Mouse (Mus musculus): ENCODE data around the gene Kcnk3. TPM values are rescaled to one million over a fixed set of nuclear protein-coding genes. Genes with fewer than 3 reads are reported as not detected.

Gene Kcnk3
- polyA plus RNA-seq (2012; rRNA removed) = 15.8 and 16.8 TPM in 2 replicates

GRCm38 (mm10) chr5:30587681-30588300 lies at the start of gene Kcnk3:
Gene Kcnk3, plus strand, starts transcription at chr5:30588170.

GRCm38 (mm10) chr5:30545698-30546097 lies 42.3 kb upstream of the Kcnk3 start, which contains the start of gene Cib4:
Gene Cib4, minus strand, starts transcription at chr5:30545836.

DNA sequence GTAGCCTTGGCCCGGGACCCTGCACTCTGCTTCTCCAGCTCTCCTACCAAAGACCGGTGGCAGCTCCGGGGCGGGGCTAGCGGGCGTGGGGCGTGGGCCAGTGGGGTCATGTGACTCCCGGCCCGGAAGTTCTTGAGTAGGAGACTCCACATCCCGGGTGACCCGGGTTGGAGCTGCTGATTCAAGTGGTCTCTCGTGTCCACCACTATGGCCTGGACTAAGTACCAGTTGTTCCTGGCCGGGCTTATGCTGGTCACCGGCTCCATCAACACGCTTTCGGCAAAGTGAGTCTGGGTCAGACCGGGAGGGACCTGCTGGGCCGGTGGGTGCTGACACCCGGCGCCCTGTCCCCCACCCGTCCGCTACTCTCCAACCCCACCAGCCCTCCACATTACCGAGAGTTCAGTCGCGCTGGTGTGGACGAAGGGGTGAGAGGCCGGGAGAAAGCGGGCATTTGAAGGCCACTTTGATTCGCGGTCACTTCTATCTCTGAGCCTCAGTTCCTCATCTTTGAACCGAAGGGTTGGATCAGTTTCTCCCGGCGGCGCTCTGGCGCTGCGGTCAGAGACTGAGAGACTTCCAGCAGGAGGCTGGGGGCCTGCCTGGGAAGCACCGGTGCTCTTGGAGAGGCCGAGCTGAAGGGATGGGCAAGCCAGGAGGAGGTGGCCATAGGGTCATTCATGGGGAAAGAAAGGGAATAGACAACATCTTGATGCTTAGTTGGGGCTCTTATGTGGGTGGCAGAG lies 60.0 kb downstream of the Kcnk3 start, which contains the start of gene Slc35f6:
Gene Slc35f6 (plus strand): TSS at position 119 of the 746 bp plus-strand sequence.

DNA sequence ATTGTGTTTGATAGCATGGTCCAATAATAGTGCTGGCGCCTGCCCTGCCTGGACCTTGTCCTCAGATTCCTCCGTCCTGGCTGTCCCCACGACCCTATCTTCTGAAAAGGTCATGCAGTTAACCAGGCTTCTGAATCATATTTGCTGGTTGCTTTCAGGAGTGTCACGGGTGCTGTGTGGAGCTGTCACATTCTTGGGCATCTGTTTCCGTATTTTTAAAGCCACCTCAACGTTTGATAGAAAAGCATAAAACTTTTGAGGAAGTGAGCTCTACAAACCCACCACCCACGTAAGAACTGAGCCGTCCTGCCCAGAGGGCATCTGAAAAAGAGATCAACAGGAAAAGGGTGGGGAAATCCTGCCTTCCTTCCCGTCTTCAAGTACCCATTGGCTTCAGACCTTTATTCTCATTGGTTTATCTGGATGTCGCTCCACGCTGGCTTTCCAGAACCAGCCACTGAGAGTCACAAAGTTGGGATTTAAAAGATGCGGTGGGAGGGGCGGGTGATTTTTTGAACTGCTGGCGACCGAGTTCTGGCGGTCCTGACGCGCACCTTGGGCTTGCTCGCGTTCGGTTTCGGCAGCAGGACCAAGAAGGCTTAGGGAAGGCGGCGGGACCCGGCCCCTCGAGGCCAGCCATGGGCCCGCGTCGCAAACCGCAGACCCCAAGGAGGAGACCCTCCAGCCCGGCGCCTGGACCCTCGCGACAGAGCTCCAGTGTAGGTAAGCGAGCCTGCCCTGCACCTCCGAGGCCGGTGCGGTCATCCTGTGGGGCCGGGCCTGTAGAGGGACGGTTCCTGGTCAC lies 78.6 kb downstream of the Kcnk3 start, which contains the start of gene Cenpa:
Gene Cenpa (plus strand): TSS at position 387 of the 805 bp plus-strand sequence.

Other genes with a start within 250 kb of the Kcnk3 start
- gene Otof, start 126.2 kb upstream of the Kcnk3 start, polyA plus RNA-seq (2012; rRNA removed) = 0.02 and 0.05 TPM in 2 replicates
- gene 1700001C02Rik, start 122.1 kb upstream of the Kcnk3 start, polyA plus RNA-seq (2012; rRNA removed) = 0.46 TPM in 1 of 2 replicates, not detected in the other
- not detected in 2 replicates for gene Cib4, start 42.3 kb upstream of the Kcnk3 start, polyA plus RNA-seq (2012; rRNA removed)
- 81.9 and 83.9 TPM in 2 replicates for gene Slc35f6, start 59.8 kb downstream of the Kcnk3 start, polyA plus RNA-seq (2012; rRNA removed)
- 20.2 and 29.1 TPM in 2 replicates for gene Cenpa, start 78.6 kb downstream of the Kcnk3 start, polyA plus RNA-seq (2012; rRNA removed)
- 0.76 and 0.91 TPM in 2 replicates for gene Dpysl5, start 123.4 kb downstream of the Kcnk3 start, polyA plus RNA-seq (2012; rRNA removed)
- 22.6 and 26.0 TPM in 2 replicates for gene Mapre3, start 226.5 kb downstream of the Kcnk3 start, polyA plus RNA-seq (2012; rRNA removed)